Mouse (Mus musculus): ENCODE measurements around the gene Tfap4. TPM values are rescaled to one million over a fixed set of nuclear protein-coding genes. Genes with fewer than 3 reads are reported as not detected.
A peak's percentile ranks its signal among the peaks of the same experiment; 100 is the strongest.

Tfap4 gene
- polyA plus RNA-seq, 1 experiment from 2014 or later: 5.6 TPM

DNA sequence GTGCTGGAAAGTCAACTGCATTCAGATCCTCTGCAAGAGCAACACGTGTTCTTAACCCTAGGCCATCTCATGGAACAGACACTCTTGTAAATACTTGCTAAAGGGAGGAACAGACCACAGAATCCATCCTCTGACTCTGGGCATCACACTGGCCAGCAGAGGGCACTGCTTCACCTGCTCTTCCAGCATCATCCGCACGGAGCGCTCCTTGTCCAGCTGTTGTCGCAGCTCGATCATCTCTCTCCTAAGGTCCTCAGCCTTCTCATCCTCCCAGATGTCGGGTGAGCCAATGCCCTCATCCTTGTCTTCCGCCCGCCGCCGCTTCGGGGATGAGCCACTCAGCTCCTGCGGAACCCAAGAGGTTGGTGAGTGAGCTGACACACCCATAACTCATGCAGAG is 8.6 kb downstream of the Tfap4 start:
- peaks cover 54% of the 10 kb centered on the region for H3K4me1 ChIP-seq (replicated peaks)
- no peak overlapping the region; the same call in 1 of the 2 replicates for H3K9ac ChIP-seq
- peaks cover 39% of the 10 kb centered on the region for H3K36me3 ChIP-seq (replicated peaks)
- 42% methylated on average over 13 of the region's 13 CpGs for WGBS (ENCODE audit: insufficient replicate concordance)
- no peaks in the 10 kb centered on the region for H3K9me3 ChIP-seq (replicated peaks)
- peak overlapping the region; percentile 36 for H3K4me2 ChIP-seq
- ATAC-seq (ENCODE audit: insufficient read depth): peak; percentile 27; the same call in 1 of the 2 replicates
- peak overlapping the region; percentile 86 for H3K27ac ChIP-seq (replicated peaks)
- no peaks in the 10 kb centered on the region for H3K27me3 ChIP-seq
- no peak overlapping the region for H3K4me3 ChIP-seq (replicated peaks)

DNA sequence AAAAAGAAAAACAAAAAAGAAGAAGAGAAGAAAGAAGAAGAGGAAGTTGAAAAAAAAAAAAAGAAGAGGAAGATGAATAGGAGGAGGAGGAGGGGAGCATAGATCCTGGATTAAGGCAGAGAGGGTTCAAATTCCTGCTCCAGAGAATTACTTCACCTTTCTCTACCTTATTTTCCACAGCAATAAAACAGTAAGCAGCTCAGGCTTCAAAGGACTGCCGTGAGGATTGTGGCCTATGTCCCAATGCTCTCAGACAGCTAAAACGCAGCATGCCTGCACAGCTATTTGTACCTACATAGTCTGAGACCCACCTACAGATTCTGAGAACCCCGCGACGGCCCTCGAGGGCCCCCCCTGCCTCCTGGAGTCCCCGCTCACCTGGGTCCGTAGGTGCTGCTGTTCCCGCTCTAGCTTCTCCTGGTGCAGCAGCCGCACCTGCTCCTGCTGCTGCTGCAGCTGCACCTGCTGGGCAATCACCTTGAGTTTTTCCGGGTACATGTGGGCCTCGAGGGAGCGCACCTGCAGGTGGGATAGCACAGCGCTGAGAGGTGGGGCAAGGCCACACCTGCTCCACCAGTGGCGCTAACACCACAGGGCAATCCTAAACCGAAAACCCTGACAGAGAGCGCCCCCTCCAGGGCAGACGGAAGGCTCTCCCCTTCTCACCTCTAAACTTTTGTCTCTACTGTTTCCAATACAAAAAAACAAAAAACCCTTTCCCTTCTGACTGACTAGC is 10.5 kb downstream of the Tfap4 start:
- H3K9me3 ChIP-seq (replicated peaks): no peaks in the 10 kb centered on the region
- no peak overlapping the region for H3K9ac ChIP-seq
- peaks cover 48% of the 10 kb centered on the region for H3K36me3 ChIP-seq (replicated peaks)
- ATAC-seq (ENCODE audit: insufficient read depth): no peak
- no peak overlapping the region for H3K27ac ChIP-seq (replicated peaks)
- H3K4me1 ChIP-seq (replicated peaks): peaks cover 41% of the 10 kb centered on the region
- H3K4me3 ChIP-seq (replicated peaks): no peak overlapping the region
- no peak overlapping the region for H3K4me2 ChIP-seq
- 86% methylated on average over 18 of the region's 18 CpGs for WGBS (ENCODE audit: insufficient replicate concordance)
- no peaks in the 10 kb centered on the region for H3K27me3 ChIP-seq

DNA sequence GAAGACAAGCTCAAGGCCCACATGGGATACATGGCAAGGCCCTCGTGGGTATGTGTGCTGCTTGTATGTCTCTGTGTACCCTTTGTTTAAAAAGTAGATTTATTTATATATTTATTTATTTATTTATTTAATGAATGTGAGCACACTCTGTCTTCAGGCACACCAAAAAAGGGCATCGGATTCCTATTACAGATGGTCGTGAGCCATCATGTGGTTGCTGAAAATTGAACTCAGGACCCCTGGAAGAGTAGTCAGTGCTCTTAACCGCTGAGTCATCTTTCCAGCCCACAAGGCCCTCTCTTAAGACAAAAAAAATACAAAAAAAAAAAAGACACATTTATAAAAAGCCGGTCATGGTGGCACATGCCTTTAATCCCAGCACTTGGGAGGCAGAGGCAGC is 12.0 kb downstream of the Tfap4 start:
- ATAC-seq (ENCODE audit: insufficient read depth): no peak
- WGBS (ENCODE audit: insufficient replicate concordance): 66% methylated on average over 5 of the region's 5 CpGs

DNA sequence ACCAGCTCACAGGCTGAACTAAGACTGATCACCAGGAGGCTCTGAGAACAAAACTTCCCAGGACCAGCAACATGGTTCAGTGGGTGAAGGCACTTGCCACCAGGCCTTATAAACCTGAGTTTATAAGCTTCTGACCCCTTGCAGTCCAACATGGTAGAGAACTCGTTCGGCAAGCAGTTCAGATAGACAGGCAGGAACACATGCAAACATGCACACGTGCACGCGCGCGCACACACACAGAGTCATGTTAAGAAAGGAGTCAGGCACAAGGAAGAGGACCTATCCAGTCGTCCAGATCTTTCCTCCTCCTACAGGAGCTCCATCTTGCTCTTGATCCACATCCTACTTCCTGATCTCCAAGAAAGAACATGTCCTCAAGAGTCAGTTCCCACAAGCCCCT is 12.8 kb downstream of the Tfap4 start:
- H3K36me3 ChIP-seq (replicated peaks): peaks cover 48% of the 10 kb centered on the region
- no peaks in the 10 kb centered on the region for H3K9me3 ChIP-seq (replicated peaks)
- no peak for ATAC-seq (ENCODE audit: insufficient read depth)
- H3K4me1 ChIP-seq (replicated peaks): peaks cover 35% of the 10 kb centered on the region
- H3K9ac ChIP-seq: no peak overlapping the region
- 82% methylated on average over 8 of the region's 8 CpGs for WGBS (ENCODE audit: insufficient replicate concordance)
- no peak overlapping the region for H3K4me3 ChIP-seq (replicated peaks)
- H3K27me3 ChIP-seq: no peaks in the 10 kb centered on the region
- H3K27ac ChIP-seq (replicated peaks): no peak overlapping the region
- no peak overlapping the region for H3K4me2 ChIP-seq

More for the DNA sequence above, 12.0 kb downstream of the Tfap4 start:
- Histone ChIP-seq H3K36me3 (replicated peaks) (peaks cover 48% of the 10 kb centered on the region), H3K4me3 (replicated peaks) (no peak overlapping the region), H3K27me3 (no peaks in the 10 kb centered on the region), H3K27ac (replicated peaks) (no peak overlapping the region), H3K4me2 (no peak overlapping the region), H3K9ac (no peak overlapping the region), H3K9me3 (replicated peaks) (no peaks in the 10 kb centered on the region), H3K4me1 (replicated peaks) (peaks cover 36% of the 10 kb centered on the region)

DNA sequence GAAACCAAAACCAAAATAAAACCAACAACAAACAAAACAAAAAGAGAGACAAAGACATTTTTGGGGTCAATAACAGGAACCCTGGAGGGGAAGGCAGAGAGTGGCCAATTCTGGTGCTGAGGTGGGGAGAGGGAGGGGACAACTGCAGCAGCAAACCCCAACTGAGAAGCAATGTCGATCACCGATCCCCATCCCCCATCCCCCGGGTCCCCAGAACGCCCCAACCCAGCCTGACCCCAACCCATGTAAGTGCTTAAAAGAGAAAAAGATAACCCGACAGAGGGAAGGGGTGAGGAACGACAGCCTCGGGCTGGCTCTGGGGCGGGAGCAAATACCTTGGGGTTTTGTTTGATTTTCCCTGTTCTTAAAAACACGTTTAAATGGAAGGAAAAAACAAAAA is 14.8 kb downstream of the Tfap4 start:
- no peak overlapping the region for H3K4me3 ChIP-seq (replicated peaks)
- no peak overlapping the region for H3K9ac ChIP-seq
- H3K9me3 ChIP-seq (replicated peaks): no peaks in the 10 kb centered on the region
- H3K27ac ChIP-seq (replicated peaks): no peak overlapping the region
- ATAC-seq (ENCODE audit: insufficient read depth): no peak
- 75% methylated on average over 9 of the region's 9 CpGs for WGBS (ENCODE audit: insufficient replicate concordance)
- peaks cover 47% of the 10 kb centered on the region for H3K36me3 ChIP-seq (replicated peaks)
- peaks cover 30% of the 10 kb centered on the region for H3K4me1 ChIP-seq (replicated peaks)
- H3K4me2 ChIP-seq: no peak overlapping the region
- no peaks in the 10 kb centered on the region for H3K27me3 ChIP-seq

DNA sequence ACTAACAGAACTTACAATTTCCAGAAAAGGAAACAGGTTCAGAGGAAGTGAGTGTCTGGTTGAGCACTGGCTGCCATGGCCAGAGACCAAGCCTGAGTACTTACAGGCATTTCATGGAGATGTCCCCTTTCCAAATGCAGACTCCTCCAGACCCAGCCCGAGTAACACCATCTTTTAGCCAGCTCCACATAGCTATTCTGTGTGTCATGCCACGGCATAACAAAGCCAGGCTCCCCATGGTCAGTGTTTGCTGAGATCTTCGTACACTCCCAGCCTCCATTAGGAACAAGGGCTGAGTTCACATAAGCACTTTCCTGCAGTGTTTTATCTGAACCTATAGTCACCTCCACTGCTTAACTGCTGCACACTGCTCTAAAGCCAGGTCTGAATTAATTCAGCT is 16.4 kb downstream of the Tfap4 start:
- no peak overlapping the region for H3K4me3 ChIP-seq (replicated peaks)
- H3K4me2 ChIP-seq: no peak overlapping the region
- H3K27me3 ChIP-seq: no peaks in the 10 kb centered on the region
- peaks cover 30% of the 10 kb centered on the region for H3K4me1 ChIP-seq (replicated peaks)
- no peak for ATAC-seq (ENCODE audit: insufficient read depth)
- H3K9me3 ChIP-seq (replicated peaks): no peaks in the 10 kb centered on the region
- peaks cover 31% of the 10 kb centered on the region for H3K36me3 ChIP-seq (replicated peaks)
- no peak overlapping the region for H3K9ac ChIP-seq
- no peak overlapping the region for H3K27ac ChIP-seq (replicated peaks)
- 59% methylated on average over 3 of the region's 3 CpGs for WGBS (ENCODE audit: insufficient replicate concordance)

DNA sequence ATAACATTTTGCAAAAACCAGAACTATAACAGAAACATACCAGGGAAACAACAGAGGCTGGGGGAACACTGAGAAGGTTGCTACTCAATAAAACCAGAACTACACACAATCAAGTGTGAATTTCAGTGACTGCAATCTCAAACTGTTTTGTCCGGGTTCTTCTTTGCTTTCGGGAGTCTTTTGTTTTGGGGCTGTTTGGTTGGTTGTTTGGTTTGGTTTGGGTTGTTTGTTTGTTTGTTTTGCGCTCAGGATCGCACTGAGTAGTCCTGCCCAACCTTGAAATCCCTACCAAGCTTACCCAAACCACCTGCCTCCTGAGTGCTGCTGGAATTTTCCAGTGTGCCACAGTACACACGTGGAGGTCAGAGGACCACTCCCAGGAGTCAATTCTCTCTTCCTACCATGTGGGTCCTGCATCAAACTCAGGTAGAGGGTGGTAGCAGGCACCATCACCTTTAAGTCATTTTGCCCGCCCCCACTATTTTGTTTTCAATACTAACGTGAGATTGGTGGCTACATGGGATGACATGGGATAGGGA is 17.3 kb downstream of the Tfap4 start:
- Histone ChIP-seq H3K36me3 (replicated peaks) (peaks cover 25% of the 10 kb centered on the region), H3K9me3 (replicated peaks) (no peaks in the 10 kb centered on the region), H3K9ac (peak overlapping the region; percentile 31; the same call in 1 of the 2 replicates), H3K4me3 (replicated peaks) (peak overlapping the region; percentile 58), H3K4me2 (peak overlapping the region; percentile 86), H3K4me1 (replicated peaks) (peaks cover 30% of the 10 kb centered on the region), H3K27ac (replicated peaks) (peak overlapping the region; percentile 68), H3K27me3 (no peaks in the 10 kb centered on the region)
- no peak for ATAC-seq (ENCODE audit: insufficient read depth)
- 46% methylated on average over 7 of the region's 7 CpGs for WGBS (ENCODE audit: insufficient replicate concordance)

DNA sequence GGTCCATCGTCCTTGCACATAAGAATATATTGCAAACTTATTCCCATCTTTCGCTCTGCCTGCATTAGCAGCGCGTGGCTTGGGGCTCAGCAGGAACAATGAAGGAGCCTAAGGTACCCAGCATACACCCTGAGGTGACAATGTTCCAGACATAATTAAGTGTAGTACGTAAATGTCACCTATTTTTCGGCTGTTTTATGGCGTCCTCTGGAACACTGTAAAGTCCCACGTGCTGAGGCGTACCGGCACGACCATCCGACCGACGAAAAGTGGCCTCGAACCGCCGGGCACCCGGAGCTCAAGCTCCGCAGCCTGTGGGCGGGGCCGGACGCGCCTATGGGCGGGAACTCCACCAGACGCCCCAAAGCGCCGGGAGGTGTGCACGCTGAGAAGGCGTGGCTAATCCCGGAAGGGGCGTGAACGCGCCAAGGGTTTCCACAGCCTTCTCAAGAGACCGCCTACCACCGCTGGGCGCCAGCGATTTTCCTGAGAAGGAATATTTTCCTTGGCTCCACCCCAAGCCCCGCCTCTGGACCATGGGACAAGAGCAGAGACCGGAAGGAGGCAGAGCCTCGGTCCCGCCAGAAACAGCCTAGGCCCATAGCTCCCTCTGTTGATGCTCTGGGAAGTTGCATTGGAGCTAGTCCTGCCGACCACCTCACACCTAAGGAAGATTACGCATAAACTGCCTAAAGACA is 18.0 kb downstream of the Tfap4 start, which contains the start of gene Srl:
TSS of gene Srl (minus strand) at position 316 of the 698 bp plus-strand sequence.
- Histone ChIP-seq H3K9me3 (replicated peaks) (no peaks in the 10 kb centered on the region), H3K9ac (peak within 1 kb of the TSS; percentile 47), H3K4me3 (replicated peaks) (peak within 1 kb of the TSS; percentile 58), H3K27me3 (no peaks in the 10 kb centered on the region), H3K27ac (replicated peaks) (peak within 1 kb of the TSS; percentile 68), H3K4me2 (peak within 1 kb of the TSS; percentile 86), H3K4me1 (replicated peaks) (peaks cover 30% of the 10 kb centered on the region), H3K36me3 (replicated peaks) (peaks cover 18% of the 10 kb centered on the region)
- peak; percentile 98 for ATAC-seq (ENCODE audit: insufficient read depth)
- WGBS (ENCODE audit: insufficient replicate concordance): 1% methylated on average over 42 of the region's 43 CpGs

DNA sequence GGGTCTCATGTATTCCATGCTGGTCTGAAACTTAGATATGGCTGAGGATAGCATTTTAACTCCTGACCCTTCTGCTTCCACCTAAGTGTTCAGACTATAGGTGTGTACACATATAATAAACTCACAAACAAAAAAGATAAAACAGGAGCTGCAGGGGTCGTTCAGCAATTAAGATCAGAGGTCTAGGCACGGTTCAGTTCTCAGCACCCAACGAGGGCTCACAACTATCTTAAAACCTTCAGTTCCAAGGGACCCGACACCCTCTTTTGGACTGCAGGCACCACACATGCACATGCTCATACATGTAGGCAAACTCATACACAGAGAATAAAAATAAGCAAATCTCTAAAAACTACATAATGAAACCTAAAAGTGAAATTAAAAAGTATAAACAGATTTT is 18.6 kb downstream of the Tfap4 start:
- no peak for ATAC-seq (ENCODE audit: insufficient read depth)
- peak overlapping the region; percentile 86 for H3K4me2 ChIP-seq
- peaks cover 30% of the 10 kb centered on the region for H3K4me1 ChIP-seq (replicated peaks)
- WGBS (ENCODE audit: insufficient replicate concordance): 46% methylated on average over 4 of the region's 4 CpGs
- peak overlapping the region; percentile 47; the same call in 1 of the 2 replicates for H3K9ac ChIP-seq
- H3K27ac ChIP-seq (replicated peaks): no peak overlapping the region
- H3K36me3 ChIP-seq (replicated peaks): peaks cover 13% of the 10 kb centered on the region
- H3K4me3 ChIP-seq (replicated peaks): peak overlapping the region; percentile 58
- H3K27me3 ChIP-seq: no peaks in the 10 kb centered on the region
- no peaks in the 10 kb centered on the region for H3K9me3 ChIP-seq (replicated peaks)

DNA sequence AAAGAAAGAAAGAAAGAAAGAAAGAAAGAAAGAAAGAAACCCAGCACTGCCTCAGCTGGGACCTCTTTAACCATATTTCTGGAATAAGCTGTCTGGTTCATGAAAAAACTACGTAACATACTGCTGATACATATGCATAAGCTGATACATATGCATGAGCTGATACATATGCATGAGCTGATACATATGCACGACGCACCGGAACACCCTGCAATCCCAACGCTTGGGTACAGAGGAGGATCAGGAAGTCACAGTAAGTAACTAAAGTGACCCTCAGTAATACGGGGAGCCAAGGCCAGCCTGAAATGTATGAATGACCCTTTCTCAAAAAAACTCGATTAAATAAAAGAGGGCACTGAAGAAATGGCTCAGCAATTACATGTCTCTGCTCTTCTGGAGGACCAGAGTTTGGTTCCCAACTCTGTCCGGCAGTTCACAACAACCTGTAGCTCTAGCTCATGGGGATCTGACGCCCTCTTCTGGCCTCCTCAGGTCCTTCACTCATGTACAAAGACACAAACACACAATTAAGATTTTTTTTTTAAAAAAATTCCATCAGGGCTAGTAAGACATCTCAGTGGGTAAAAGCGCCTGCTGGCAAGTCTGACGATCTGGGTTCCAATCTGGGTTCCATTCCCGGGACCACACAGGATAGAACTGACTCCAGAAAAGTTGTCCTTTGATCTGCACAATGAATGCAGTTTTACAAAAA is 19.4 kb downstream of the Tfap4 start:
- no peaks in the 10 kb centered on the region for H3K27me3 ChIP-seq
- WGBS (ENCODE audit: insufficient replicate concordance): 83% methylated on average over 12 of the region's 12 CpGs
- ATAC-seq (ENCODE audit: insufficient read depth): no peak
- no peaks in the 10 kb centered on the region for H3K9me3 ChIP-seq (replicated peaks)
- no peak overlapping the region for H3K9ac ChIP-seq
- H3K4me3 ChIP-seq (replicated peaks): no peak overlapping the region
- H3K36me3 ChIP-seq (replicated peaks): peaks cover 5% of the 10 kb centered on the region
- H3K27ac ChIP-seq (replicated peaks): no peak overlapping the region
- H3K4me1 ChIP-seq (replicated peaks): peaks cover 27% of the 10 kb centered on the region
- no peak overlapping the region for H3K4me2 ChIP-seq

DNA sequence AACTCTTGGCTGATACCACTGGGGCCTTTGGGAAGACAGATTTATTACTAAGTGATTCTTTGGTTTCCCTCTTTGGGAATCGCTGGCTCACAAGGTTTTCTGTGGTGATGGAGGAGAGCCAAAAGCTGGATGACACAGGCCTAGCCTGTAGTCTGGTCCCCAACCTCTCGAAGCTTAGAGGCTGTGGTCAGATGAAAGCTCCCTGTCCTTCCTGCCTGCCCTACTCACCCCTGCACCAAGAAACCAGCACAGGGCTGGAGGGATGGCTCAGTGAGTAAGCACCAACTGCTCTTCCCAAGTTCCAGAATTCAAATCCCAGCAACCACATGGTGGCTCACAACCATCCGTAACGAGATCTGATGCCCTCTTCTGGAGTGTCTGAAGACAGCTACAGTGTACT is 20.1 kb downstream of the Tfap4 start:
- WGBS (ENCODE audit: insufficient replicate concordance): 67% methylated on average over 4 of the region's 4 CpGs
- no peaks in the 10 kb centered on the region for H3K36me3 ChIP-seq (replicated peaks)

More for the DNA sequence above, 20.1 kb downstream of the Tfap4 start:
- ATAC-seq (ENCODE audit: insufficient read depth): no peak
- peaks cover 27% of the 10 kb centered on the region for H3K4me1 ChIP-seq (replicated peaks)
- no peak overlapping the region for H3K9ac ChIP-seq
- no peak overlapping the region for H3K4me3 ChIP-seq (replicated peaks)
- H3K9me3 ChIP-seq (replicated peaks): no peaks in the 10 kb centered on the region
- no peak overlapping the region for H3K27ac ChIP-seq (replicated peaks)
- no peaks in the 10 kb centered on the region for H3K27me3 ChIP-seq
- H3K4me2 ChIP-seq: no peak overlapping the region
